Mouse (Mus musculus): Measurements from ENCODE around the gene Bin2.

GRCm38 (mm10) chr15:100679005-100679404 lies 9.7 kb upstream of the Bin2 start:
- TF ChIP-seq POLR2A (IDR thresholded peaks at IDR 0.05; ENCODE audit: borderline replicate concordance, extremely low read depth, insufficient read depth, insufficient read length, poor library complexity, severe bottlenecking) (no peak), CTCF (IDR thresholded peaks at IDR 0.05; ENCODE audit: borderline replicate concordance, extremely low read depth, insufficient read depth, insufficient read length) (no peak)

All from brain, embryonic 14.5 days (tissue).